Mouse (Mus musculus): ENCODE results near the gene H2afy2. TPM values are rescaled to one million over a fixed set of nuclear protein-coding genes. Genes with fewer than 3 reads are reported as not detected.

H2afy2 gene
- total and polyA plus RNA-seq, 3 experiments = 0.20 TPM; not detected in 2

DNA sequence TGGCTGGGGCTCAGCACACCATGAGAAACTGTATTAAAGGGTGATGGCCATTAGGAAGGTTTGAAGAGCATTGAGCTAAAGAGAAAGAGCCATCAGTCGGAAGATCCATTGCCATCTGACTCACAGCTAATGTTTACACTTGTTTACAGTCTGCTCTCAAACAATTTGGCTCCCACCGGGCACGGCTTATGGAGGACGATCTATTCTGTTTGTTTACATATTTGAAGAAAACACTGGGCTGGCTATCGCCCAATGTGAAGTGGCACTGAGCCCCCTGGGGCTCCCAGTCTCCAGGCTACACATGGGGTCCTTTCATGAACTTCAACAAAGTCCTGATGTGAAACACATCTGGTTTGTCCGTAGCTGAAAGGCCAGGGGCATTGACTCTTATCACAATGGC is 17.1 kb downstream of the H2afy2 start:
- Histone ChIP-seq H3K36me3 (replicated peaks in 1 of 2; ENCODE audit: control insufficient read depth in 1 of 2, insufficient read depth in 1 of 2, low read length in 1 of 2) (no peaks in the 10 kb centered on the region), H3K79me2 (replicated peaks; ENCODE audit: control insufficient read depth, extremely low read depth, insufficient read depth, poor library complexity, severe bottlenecking) (no peaks in the 10 kb centered on the region), H3K9ac (ENCODE audit: insufficient read depth, low read depth) (no peak overlapping the region), H3K9me3 (replicated peaks; ENCODE audit: low read length) (no peaks in the 10 kb centered on the region), H3K27ac (ENCODE audit: insufficient read depth, low read depth) (no peak overlapping the region), H3K4me1 (ENCODE audit: control insufficient read depth in 1 of 2, insufficient read depth in 2 of 2) (no peaks in the 10 kb centered on the region), H3K4me3 (replicated peaks in 1 of 3; ENCODE audit: low read depth in 2 of 3, low read length in 2 of 3, poor library complexity in 1 of 3) (no peak overlapping the region), H3K4me2 (ENCODE audit: insufficient read depth, low read depth, poor library complexity, severe bottlenecking) (no peak overlapping the region), H3K27me3 (replicated peaks) (no peaks in the 10 kb centered on the region)
- dilution Hi-C loops (cut with MboI; ENCODE audit: extremely low pct_ligation_motif_present, extremely low pct_unique_long_range_greater_than_20kb, low sequenced_read_pairs) (no loop called here), in situ Hi-C loops (cut with MboI; ENCODE audit: low pct_ligation_motif_present, low pct_unique_long_range_greater_than_20kb, low sequenced_read_pairs) (no loop called here)
- TF ChIP-seq KAT2A (IDR thresholded peaks at IDR 0.05; ENCODE audit: insufficient replicate concordance, low read length) (no peak), TCF12 (IDR thresholded peaks at IDR 0.05; ENCODE audit: low read depth, low read length) (no peak), HCFC1 (IDR thresholded peaks at IDR 0.05; ENCODE audit: low read depth, low read length) (no peak), MEF2A (IDR thresholded peaks at IDR 0.05; ENCODE audit: borderline replicate concordance, low read depth, low read length) (no peak), SIN3A (IDR thresholded peaks at IDR 0.05; ENCODE audit: low read length) (no peak), POLR2AphosphoS2 (IDR thresholded peaks at IDR 0.05; ENCODE audit: low read depth, low read length) (no peak), RCOR1 (conservative IDR thresholded peaks at IDR 0.05; ENCODE audit: low read depth, low read length) (no peak), CTCF (conservative IDR thresholded peaks at IDR 0.05 in 1 of 2, IDR thresholded peaks at IDR 0.05 in 1 of 2; ENCODE audit: low read depth in 2 of 2, low read length in 2 of 2) (no peak), E2F4 (IDR thresholded peaks at IDR 0.05; ENCODE audit: insufficient replicate concordance, low read depth, low read length) (no peak), ZMIZ1 (IDR thresholded peaks at IDR 0.05; ENCODE audit: low read depth, low read length) (no peak)
- no peak for DNase-seq (ENCODE audit: extremely low read depth)

DNA sequence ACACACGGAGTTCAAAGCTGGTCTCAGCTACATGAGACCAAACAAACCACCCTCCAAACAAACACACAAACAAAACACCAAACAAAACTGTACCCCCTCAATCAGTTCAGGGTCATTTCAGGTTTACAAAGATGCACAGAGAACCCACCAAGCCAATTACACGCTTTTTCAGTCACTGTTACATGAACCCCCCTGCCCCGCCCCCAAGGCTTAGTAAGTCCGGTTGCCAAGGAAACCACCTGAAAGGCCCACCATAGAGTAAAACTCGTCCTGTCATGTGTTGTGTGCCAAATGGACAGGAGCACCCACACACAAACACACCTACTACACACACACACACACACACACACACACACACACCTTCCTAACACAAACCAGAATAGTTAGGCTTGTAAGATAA is 18.4 kb downstream of the H2afy2 start:
- in situ Hi-C loops (cut with MboI; ENCODE audit: low pct_ligation_motif_present, low pct_unique_long_range_greater_than_20kb, low sequenced_read_pairs) (no loop called here), dilution Hi-C loops (cut with MboI; ENCODE audit: extremely low pct_ligation_motif_present, extremely low pct_unique_long_range_greater_than_20kb, low sequenced_read_pairs) (no loop called here)
- Histone ChIP-seq H3K4me1 (ENCODE audit: control insufficient read depth in 1 of 2, insufficient read depth in 2 of 2) (no peaks in the 10 kb centered on the region), H3K9ac (ENCODE audit: insufficient read depth, low read depth) (no peak overlapping the region), H3K4me3 (replicated peaks in 1 of 3; ENCODE audit: low read depth in 2 of 3, low read length in 2 of 3, poor library complexity in 1 of 3) (no peak overlapping the region), H3K9me3 (replicated peaks; ENCODE audit: low read length) (no peaks in the 10 kb centered on the region), H3K27me3 (replicated peaks) (no peaks in the 10 kb centered on the region), H3K36me3 (replicated peaks in 1 of 2; ENCODE audit: control insufficient read depth in 1 of 2, insufficient read depth in 1 of 2, low read length in 1 of 2) (no peaks in the 10 kb centered on the region), H3K79me2 (replicated peaks; ENCODE audit: control insufficient read depth, extremely low read depth, insufficient read depth, poor library complexity, severe bottlenecking) (no peaks in the 10 kb centered on the region), H3K27ac (ENCODE audit: insufficient read depth, low read depth) (no peak overlapping the region), H3K4me2 (ENCODE audit: insufficient read depth, low read depth, poor library complexity, severe bottlenecking) (no peak overlapping the region)
- no peak for DNase-seq (ENCODE audit: extremely low read depth)
- TF ChIP-seq GABPA (IDR thresholded peaks at IDR 0.05; ENCODE audit: insufficient replicate concordance, low read depth, low read length) (no peak), TCF12 (IDR thresholded peaks at IDR 0.05; ENCODE audit: low read depth, low read length) (no peak), CTCF (conservative IDR thresholded peaks at IDR 0.05 in 1 of 2, IDR thresholded peaks at IDR 0.05 in 1 of 2; ENCODE audit: low read depth in 2 of 2, low read length in 2 of 2) (no peak), POLR2AphosphoS2 (IDR thresholded peaks at IDR 0.05; ENCODE audit: low read depth, low read length) (no peak)

GRCm38 (mm10) chr10:61764689-61765088 is 19.3 kb downstream of the H2afy2 start:
- H3K9ac ChIP-seq (ENCODE audit: insufficient read depth, low read depth) = no peak overlapping the region
- dilution Hi-C loops (cut with MboI; ENCODE audit: extremely low pct_ligation_motif_present, extremely low pct_unique_long_range_greater_than_20kb, low sequenced_read_pairs) = no loop called here

More at GRCm38 (mm10) chr10:61764689-61765088, 19.3 kb downstream of the H2afy2 start:
- in situ Hi-C loops (cut with MboI; ENCODE audit: low pct_ligation_motif_present, low pct_unique_long_range_greater_than_20kb, low sequenced_read_pairs) = no loop called here
- Histone ChIP-seq H3K4me2 (ENCODE audit: insufficient read depth, low read depth, poor library complexity, severe bottlenecking) (no peak overlapping the region), H3K4me3 (replicated peaks in 1 of 3; ENCODE audit: low read depth in 2 of 3, low read length in 2 of 3, poor library complexity in 1 of 3) (no peak overlapping the region), H3K27ac (ENCODE audit: insufficient read depth, low read depth) (no peak overlapping the region), H3K36me3 (replicated peaks in 1 of 2; ENCODE audit: control insufficient read depth in 1 of 2, insufficient read depth in 1 of 2, low read length in 1 of 2) (no peaks in the 10 kb centered on the region), H3K4me1 (ENCODE audit: control insufficient read depth in 1 of 2, insufficient read depth in 2 of 2) (no peaks in the 10 kb centered on the region), H3K9me3 (replicated peaks; ENCODE audit: low read length) (no peaks in the 10 kb centered on the region), H3K27me3 (replicated peaks) (no peaks in the 10 kb centered on the region), H3K79me2 (replicated peaks; ENCODE audit: control insufficient read depth, extremely low read depth, insufficient read depth, poor library complexity, severe bottlenecking) (no peaks in the 10 kb centered on the region)
- DNase-seq (ENCODE audit: extremely low read depth) = no peak
- TF ChIP-seq MYC (IDR thresholded peaks at IDR 0.05; ENCODE audit: low read depth, low read length) (no peak), ELF1 (IDR thresholded peaks at IDR 0.05; ENCODE audit: low read depth, low read length) (no peak)

All from CH12.LX (cell line).